Mouse (Mus musculus): ENCODE data around the gene Rnpepl1.
"Not testable (repeated sequence)": the region's sequence is repeated elsewhere in the genome, so short reads cannot be mapped to it uniquely, and the experiment has no call there.

Rnpepl1 gene

GRCm38 (mm10) chr1:92943219-92943989 is 32.8 kb downstream of the Rnpepl1 start:
- no peak for DNase-seq

GRCm38 (mm10) chr1:92947966-92948365 is 37.4 kb downstream of the Rnpepl1 start:
- no peak for DNase-seq

- peak; percentile 7 for DNase-seq
These were observed 38.8 kb downstream of the Rnpepl1 start for GRCm38 (mm10) chr1:92949426-92949825.

GRCm38 (mm10) chr1:92950607-92951006 is 40.0 kb downstream of the Rnpepl1 start, which contains the start of gene Gpr35:
Gene Gpr35, plus strand, starts transcription at chr1:92950865.
- DNase-seq: peak; percentile 0

- no peak for DNase-seq
These were observed 43.1 kb downstream of the Rnpepl1 start for GRCm38 (mm10) chr1:92953641-92954040.

GRCm38 (mm10) chr1:92956571-92957335 is 46.2 kb downstream of the Rnpepl1 start:
- DNase-seq: peak; percentile 58

GRCm38 (mm10) chr1:92958999-92959398 is 48.4 kb downstream of the Rnpepl1 start:
- DNase-seq: no peak

- DNase-seq: not testable (repeated sequence)
These were observed 60.2 kb downstream of the Rnpepl1 start for GRCm38 (mm10) chr1:92970791-92971190.

GRCm38 (mm10) chr1:92971879-92972795 is 61.6 kb downstream of the Rnpepl1 start:
- DNase-seq: no peak

- no peak for DNase-seq
These were observed 62.3 kb downstream of the Rnpepl1 start for GRCm38 (mm10) chr1:92972854-92973253.
